Mouse (Mus musculus): Measurements from ENCODE around the gene Dnajb12. TPM values are rescaled to one million over a fixed set of nuclear protein-coding genes. Genes with fewer than 3 reads are reported as not detected.
"Not testable (repeated sequence)": the region's sequence is repeated elsewhere in the genome, so short reads cannot be mapped to it uniquely, and the experiment has no call there.

Dnajb12 gene
- total and polyA plus RNA-seq, 3 experiments, result 13.9 to 35.9 (median 21.5) TPM

DNA sequence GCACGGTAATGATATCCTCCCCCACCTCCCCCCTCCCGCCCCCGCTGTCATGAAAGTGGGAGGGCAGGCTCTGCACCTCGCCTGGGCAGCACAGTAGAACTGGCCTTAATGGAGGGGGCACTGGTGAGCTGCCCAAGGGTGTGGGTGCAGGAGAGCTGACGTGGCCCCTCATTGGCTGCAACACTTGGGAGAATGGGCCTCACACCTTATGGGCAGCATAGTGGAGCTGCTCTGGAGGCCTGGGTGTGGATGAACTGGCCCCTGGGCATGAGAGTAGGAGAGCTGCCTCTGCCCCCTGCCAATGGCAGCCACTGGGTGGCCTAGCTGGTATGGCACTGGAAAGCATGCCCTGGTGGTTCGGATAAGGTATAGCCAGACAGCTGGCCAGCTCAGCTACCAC is 9.3 kb upstream of the Dnajb12 start:
- in situ Hi-C loops (cut with MboI; ENCODE audit: low pct_ligation_motif_present, low pct_unique_long_range_greater_than_20kb, low sequenced_read_pairs) (loop anchor here (25.0 kb wide), 1 partner anchor 733 kb away; no protein-coding TSS in a partner anchor), dilution Hi-C loops (cut with MboI; ENCODE audit: extremely low pct_ligation_motif_present, extremely low pct_unique_long_range_greater_than_20kb, low sequenced_read_pairs) (no loop called here)
- DNase-seq (ENCODE audit: extremely low read depth), result no peak
- Histone ChIP-seq H3K27me3 (replicated peaks) (no peaks in the 10 kb centered on the region), H3K4me2 (ENCODE audit: insufficient read depth, low read depth, poor library complexity, severe bottlenecking) (no peak overlapping the region), H3K36me3 (replicated peaks in 1 of 2; ENCODE audit: control insufficient read depth in 1 of 2, insufficient read depth in 1 of 2, low read length in 1 of 2) (peaks cover 0 to 3% of the 10 kb centered on the region in 2 experiments), H3K4me1 (ENCODE audit: control insufficient read depth in 1 of 2, insufficient read depth in 2 of 2) (peaks cover 4 to 6% of the 10 kb centered on the region in 2 experiments; a peak in 2 of 4 replicates), H3K27ac (ENCODE audit: insufficient read depth, low read depth) (no peak overlapping the region), H3K9me3 (replicated peaks; ENCODE audit: low read length) (no peaks in the 10 kb centered on the region), H3K9ac (ENCODE audit: insufficient read depth, low read depth) (no peak overlapping the region), H3K79me2 (replicated peaks; ENCODE audit: control insufficient read depth, extremely low read depth, insufficient read depth, poor library complexity, severe bottlenecking) (no peaks in the 10 kb centered on the region), H3K4me3 (replicated peaks in 1 of 3; ENCODE audit: low read depth in 2 of 3, low read length in 2 of 3, poor library complexity in 1 of 3) (no peak overlapping the region)
- TF ChIP-seq ZKSCAN1 (IDR thresholded peaks at IDR 0.05; ENCODE audit: borderline replicate concordance, low read depth, low read length) (no peak), UBTF (IDR thresholded peaks at IDR 0.05; ENCODE audit: low read depth, low read length) (no peak), MAX (IDR thresholded peaks at IDR 0.05; ENCODE audit: low read length) (no peak), CHD2 (IDR thresholded peaks at IDR 0.05; ENCODE audit: low read length) (no peak), JUND (conservative IDR thresholded peaks at IDR 0.05; ENCODE audit: low read depth, low read length) (no peak), CTCF (conservative IDR thresholded peaks at IDR 0.05 in 1 of 2, IDR thresholded peaks at IDR 0.05 in 1 of 2; ENCODE audit: low read depth in 2 of 2, low read length in 2 of 2) (no peak), BHLHE40 (IDR thresholded peaks at IDR 0.05; ENCODE audit: low read depth, low read length) (no peak), MEF2A (IDR thresholded peaks at IDR 0.05; ENCODE audit: borderline replicate concordance, low read depth, low read length) (no peak), MYC (IDR thresholded peaks at IDR 0.05; ENCODE audit: low read depth, low read length) (no peak), PAX5 (IDR thresholded peaks at IDR 0.05; ENCODE audit: low read length) (no peak), RCOR1 (conservative IDR thresholded peaks at IDR 0.05; ENCODE audit: low read depth, low read length) (no peak), SMC3 (IDR thresholded peaks at IDR 0.05; ENCODE audit: low read depth, low read length) (no peak), HCFC1 (IDR thresholded peaks at IDR 0.05; ENCODE audit: low read depth, low read length) (no peak)

DNA sequence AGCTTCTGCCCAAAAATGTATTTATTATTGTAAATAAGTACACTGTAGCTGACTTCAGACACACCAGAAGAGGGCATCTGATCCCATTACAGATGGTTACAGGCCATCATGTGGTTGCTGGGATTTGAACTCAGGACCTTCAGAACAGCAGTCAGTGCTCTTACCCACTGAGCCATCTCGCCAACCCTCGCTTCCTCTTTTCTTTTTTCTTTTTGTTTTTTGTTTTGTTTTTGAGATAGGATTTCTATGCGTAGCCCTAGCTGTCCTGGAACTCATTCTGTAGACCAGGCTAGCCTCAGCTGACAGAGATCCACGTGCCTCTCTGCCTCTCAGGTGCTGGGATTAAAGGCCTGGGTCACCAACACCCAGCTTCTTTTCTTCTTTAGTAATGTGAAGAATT is 6.7 kb upstream of the Dnajb12 start:
- DNase-seq (ENCODE audit: extremely low read depth); H3K9me3 ChIP-seq (replicated peaks; ENCODE audit: low read length); H3K27me3 ChIP-seq (replicated peaks); H3K4me3 ChIP-seq (replicated peaks in 1 of 3; ENCODE audit: low read depth in 2 of 3, low read length in 2 of 3, poor library complexity in 1 of 3); H3K36me3 ChIP-seq (replicated peaks in 1 of 2; ENCODE audit: control insufficient read depth in 1 of 2, insufficient read depth in 1 of 2, low read length in 1 of 2); H3K4me2 ChIP-seq (ENCODE audit: insufficient read depth, low read depth, poor library complexity, severe bottlenecking); H3K79me2 ChIP-seq (replicated peaks; ENCODE audit: control insufficient read depth, extremely low read depth, insufficient read depth, poor library complexity, severe bottlenecking); H3K4me1 ChIP-seq (ENCODE audit: control insufficient read depth in 1 of 2, insufficient read depth in 2 of 2); dilution Hi-C loops (cut with MboI; ENCODE audit: extremely low pct_ligation_motif_present, extremely low pct_unique_long_range_greater_than_20kb, low sequenced_read_pairs); H3K9ac ChIP-seq (ENCODE audit: insufficient read depth, low read depth); H3K27ac ChIP-seq (ENCODE audit: insufficient read depth, low read depth): not testable (repeated sequence)
- in situ Hi-C loops (cut with MboI; ENCODE audit: low pct_ligation_motif_present, low pct_unique_long_range_greater_than_20kb, low sequenced_read_pairs), result loop anchor here (25.0 kb wide), 1 partner anchor 735 kb away; no protein-coding TSS in a partner anchor

DNA sequence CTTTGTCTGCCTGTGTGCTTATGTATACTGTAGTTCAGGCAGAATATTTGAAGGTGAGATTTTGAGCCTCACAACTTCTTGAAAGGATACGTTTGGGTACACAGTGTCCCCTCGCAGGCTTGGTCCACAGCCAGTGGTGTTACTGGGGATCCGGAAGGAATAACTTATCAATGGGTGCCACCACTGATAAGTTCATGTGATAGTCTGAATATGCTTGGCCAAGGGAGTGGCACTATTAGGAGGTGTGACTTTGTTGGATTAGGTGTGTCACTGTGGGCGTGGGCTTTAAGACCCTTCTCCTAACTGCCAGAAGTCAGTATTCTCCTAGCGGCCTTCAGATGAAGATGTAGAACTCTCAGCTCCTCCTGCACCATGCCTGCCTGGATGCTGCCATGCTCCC is 6.2 kb upstream of the Dnajb12 start:
- H3K4me2 ChIP-seq (ENCODE audit: insufficient read depth, low read depth, poor library complexity, severe bottlenecking), result no peak overlapping the region
- H3K27ac ChIP-seq (ENCODE audit: insufficient read depth, low read depth), result no peak overlapping the region
- H3K4me3 ChIP-seq (replicated peaks in 1 of 3; ENCODE audit: low read depth in 2 of 3, low read length in 2 of 3, poor library complexity in 1 of 3), result no peak overlapping the region
- no peak overlapping the region for H3K9ac ChIP-seq (ENCODE audit: insufficient read depth, low read depth)
- in situ Hi-C loops (cut with MboI; ENCODE audit: low pct_ligation_motif_present, low pct_unique_long_range_greater_than_20kb, low sequenced_read_pairs), result loop anchor here (25.0 kb wide), 1 partner anchor 736 kb away; no protein-coding TSS in a partner anchor
- TF ChIP-seq NRF1 (IDR thresholded peaks at IDR 0.05; ENCODE audit: low read depth, low read length) (no peak), ZNF384 (IDR thresholded peaks at IDR 0.05; ENCODE audit: low read depth, low read length) (no peak), EP300 (IDR thresholded peaks at IDR 0.05; ENCODE audit: low read length) (no peak), E2F4 (IDR thresholded peaks at IDR 0.05; ENCODE audit: insufficient replicate concordance, low read depth, low read length) (no peak), NELFE (IDR thresholded peaks at IDR 0.05; ENCODE audit: low read depth, low read length) (no peak), HCFC1 (IDR thresholded peaks at IDR 0.05; ENCODE audit: low read depth, low read length) (no peak), JUND (conservative IDR thresholded peaks at IDR 0.05; ENCODE audit: low read depth, low read length) (no peak), CHD1 (IDR thresholded peaks at IDR 0.05; ENCODE audit: low read depth, low read length) (no peak), MXI1 (IDR thresholded peaks at IDR 0.05; ENCODE audit: low read depth, low read length) (no peak), RCOR1 (conservative IDR thresholded peaks at IDR 0.05; ENCODE audit: low read depth, low read length) (no peak)
- H3K27me3 ChIP-seq (replicated peaks), result no peaks in the 10 kb centered on the region
- H3K79me2 ChIP-seq (replicated peaks; ENCODE audit: control insufficient read depth, extremely low read depth, insufficient read depth, poor library complexity, severe bottlenecking), result no peaks in the 10 kb centered on the region
- dilution Hi-C loops (cut with MboI; ENCODE audit: extremely low pct_ligation_motif_present, extremely low pct_unique_long_range_greater_than_20kb, low sequenced_read_pairs), result no loop called here
- no peaks in the 10 kb centered on the region for H3K36me3 ChIP-seq (replicated peaks in 1 of 2; ENCODE audit: control insufficient read depth in 1 of 2, insufficient read depth in 1 of 2, low read length in 1 of 2)
- no peaks in the 10 kb centered on the region for H3K9me3 ChIP-seq (replicated peaks; ENCODE audit: low read length)
- no peak for DNase-seq (ENCODE audit: extremely low read depth)
- H3K4me1 ChIP-seq (ENCODE audit: control insufficient read depth in 1 of 2, insufficient read depth in 2 of 2), result peaks cover 0 to 3% of the 10 kb centered on the region in 2 experiments; a peak in 1 of 4 replicates
